Mouse (Mus musculus) frontal cortex, postnatal 36 days (tissue): ENCODE data around the gene Krtap13.
A peak's percentile ranks its signal among the peaks of the same experiment; 100 is the strongest.
"Not testable (repeated sequence)": the region's sequence is repeated elsewhere in the genome, so short reads cannot be mapped to it uniquely, and the experiment has no call there.

Experiments used
- DNase-seq, 2 experiments: peaks; one replicate each; pipeline ENCODE4 v3.0.0; 2022; ENCODE audit warnings: low spot score in 2 of 2

Krtap13 gene

DNA sequence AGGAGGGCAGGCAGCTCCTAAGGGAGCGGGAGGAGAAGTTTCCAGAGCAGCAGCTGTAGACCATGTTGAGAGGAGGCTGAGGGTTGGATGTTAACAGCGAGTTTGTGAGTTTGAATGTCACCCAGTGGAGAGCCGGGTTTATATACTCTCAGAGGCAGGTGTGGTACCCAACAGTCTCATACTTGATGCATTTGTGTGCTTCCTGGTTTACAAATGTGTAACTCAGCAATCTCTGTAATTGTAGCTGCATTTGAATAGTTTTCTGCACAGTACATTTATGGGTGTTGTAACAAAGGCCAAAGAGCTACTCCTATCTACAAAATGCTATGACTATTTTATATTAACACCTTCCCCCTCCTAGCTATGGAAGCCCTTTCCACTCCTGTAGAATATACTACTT is at the start of gene Krtap13:
Gene Krtap13, minus strand, starts transcription at position 101 of the 400 bp plus-strand sequence.
- DNase-seq: not testable (repeated sequence)

DNA sequence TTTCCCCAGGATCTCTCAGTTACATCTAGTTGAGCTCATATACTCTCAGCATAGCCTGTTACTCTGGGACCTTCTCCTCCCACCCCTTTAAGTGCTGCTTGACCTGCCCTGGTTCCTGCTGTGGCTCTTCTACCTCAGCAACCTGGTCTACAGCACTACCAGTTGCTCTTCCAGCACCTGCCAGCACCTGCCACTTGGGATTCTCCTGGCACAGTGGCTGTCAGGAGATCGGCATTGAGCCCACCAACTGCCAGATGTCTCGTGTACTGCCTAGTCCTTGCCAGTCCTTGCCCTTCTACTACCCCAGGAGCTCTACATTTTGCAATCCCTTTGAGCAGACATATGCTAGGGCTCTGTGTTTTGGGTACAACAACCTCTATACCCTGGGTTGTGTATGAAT is 35.4 kb upstream of the Krtap13 start:
- no peak for DNase-seq

GRCm38 (mm10) chr16:88777596-88777995 is 26.2 kb upstream of the Krtap13 start, which contains the start of gene Gm5965:
TSS of gene Gm5965 (plus strand) at chr16:88777896.
- DNase-seq: no peak

DNA sequence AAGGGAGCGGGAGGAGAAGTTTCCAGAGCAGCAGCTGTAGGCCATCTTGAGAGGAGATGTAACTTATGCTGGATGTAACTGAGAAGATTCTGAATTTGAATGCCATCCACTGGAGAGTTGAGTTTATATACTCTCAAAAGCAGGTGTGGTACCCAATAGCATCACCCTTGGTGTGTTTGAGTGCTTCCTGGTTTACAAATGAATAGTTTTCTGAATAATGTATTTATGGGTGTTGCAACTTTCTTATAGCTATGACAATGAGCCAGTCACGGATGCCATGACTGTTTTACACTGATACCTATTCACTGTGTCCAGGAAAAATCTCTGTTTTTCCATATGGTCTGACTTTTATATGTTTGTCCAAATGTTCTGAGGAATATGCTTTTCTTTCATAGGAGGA is 22.7 kb upstream of the Krtap13 start, which contains the start of gene 2310057N15Rik:
Gene 2310057N15Rik, minus strand, starts transcription at position 101 of the 400 bp plus-strand sequence.
- DNase-seq: no peak

DNA sequence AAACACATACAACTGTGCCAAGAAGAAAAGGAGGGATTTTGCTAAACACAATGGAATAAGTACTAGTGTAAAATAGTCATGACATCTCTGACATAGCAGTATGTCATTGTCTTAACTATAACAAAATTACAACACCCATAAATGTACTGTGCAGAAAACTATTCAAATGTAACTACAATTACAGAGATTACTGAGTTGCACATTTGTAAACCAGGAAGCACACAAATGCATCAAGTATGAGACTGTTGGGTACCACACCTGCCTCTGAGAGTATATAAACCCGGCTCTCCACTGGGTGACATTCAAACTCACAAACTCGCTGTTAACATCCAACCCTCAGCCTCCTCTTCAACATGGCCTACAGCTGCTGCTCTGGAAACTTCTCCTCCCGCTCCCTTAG is 7.1 kb upstream of the Krtap13 start, which contains the start of gene 2310034C09Rik:
Gene 2310034C09Rik, plus strand, starts transcription at position 301 of the 400 bp plus-strand sequence.
- DNase-seq: not testable (repeated sequence)

GRCm38 (mm10) chr16:88747943-88748342 is 3.5 kb downstream of the Krtap13 start:
- no peak for DNase-seq

- DNase-seq: no peak
Measured at GRCm38 (mm10) chr16:88744750-88745340, 6.6 kb downstream of the Krtap13 start.

GRCm38 (mm10) chr16:88735391-88735790 is 16.0 kb downstream of the Krtap13 start:
- no peak for DNase-seq

DNA sequence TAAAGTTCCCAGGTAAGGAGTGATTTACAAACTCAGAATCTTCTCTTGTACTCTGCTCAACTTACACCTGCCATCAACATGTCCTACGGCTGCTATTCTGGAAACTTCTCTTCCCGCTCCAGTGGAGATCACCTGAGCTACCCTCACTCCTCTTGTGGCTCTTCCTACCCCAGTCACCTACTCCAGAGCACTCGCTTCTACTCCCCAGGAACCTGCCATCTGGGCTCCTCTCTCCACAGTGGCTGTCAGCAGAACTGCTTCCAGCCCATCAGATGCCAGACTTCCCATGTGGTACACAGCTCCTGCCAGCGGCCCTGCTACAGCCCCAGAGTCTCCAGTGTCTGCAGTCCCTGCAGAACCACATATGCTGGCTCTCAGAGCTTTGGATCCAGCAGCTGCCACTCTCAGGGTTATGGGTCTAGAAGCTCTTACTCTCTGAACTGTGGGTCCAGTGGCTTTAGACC is 22.6 kb downstream of the Krtap13 start, which contains the start of gene Krtap13-1:
Gene Krtap13-1, plus strand, starts transcription at position 51 of the 464 bp plus-strand sequence.
- DNase-seq: no peak

GRCm38 (mm10) chr16:88720031-88720430 is 31.4 kb downstream of the Krtap13 start:
- DNase-seq: no peak

DNA sequence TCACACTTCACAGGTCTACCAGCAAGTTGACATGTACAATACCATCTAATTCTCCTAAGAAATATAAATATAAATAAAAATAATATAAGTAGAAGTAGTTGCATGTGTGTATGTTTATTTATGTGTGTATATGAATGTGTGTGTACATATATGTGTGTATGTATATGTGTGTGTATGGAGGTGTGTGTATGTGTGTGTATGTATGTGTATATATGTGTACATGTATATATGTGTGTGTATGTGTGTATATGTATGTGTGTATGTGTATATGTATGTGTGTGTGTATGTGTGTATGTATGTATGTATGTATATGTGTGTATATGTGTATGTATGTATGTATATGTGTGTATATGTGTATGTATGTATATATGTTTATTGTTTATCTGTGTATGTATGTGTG is 34.9 kb downstream of the Krtap13 start:
- DNase-seq: no peak

DNA sequence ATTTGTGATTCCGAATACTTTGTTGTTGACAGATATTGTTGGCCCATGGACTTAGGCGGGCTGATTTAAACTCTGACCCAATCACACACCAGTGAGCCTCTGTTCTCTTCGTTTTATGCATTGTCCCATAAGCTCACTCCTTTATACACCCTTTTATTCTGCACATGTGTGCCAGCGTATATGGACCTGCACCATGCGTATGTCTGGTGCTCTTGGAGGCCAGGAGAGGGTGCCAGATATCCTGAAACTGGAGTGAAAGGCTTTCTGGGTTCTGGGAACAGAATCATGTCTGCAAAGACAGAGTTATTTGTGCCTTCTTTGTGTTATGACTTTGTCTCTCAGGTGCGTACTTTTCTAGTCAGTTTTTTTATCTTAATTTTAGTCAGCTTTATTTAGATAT is 40.2 kb downstream of the Krtap13 start:
- no peak for DNase-seq

- DNase-seq: no peak
Measured at GRCm38 (mm10) chr16:88710757-88711156, 40.7 kb downstream of the Krtap13 start.

DNA sequence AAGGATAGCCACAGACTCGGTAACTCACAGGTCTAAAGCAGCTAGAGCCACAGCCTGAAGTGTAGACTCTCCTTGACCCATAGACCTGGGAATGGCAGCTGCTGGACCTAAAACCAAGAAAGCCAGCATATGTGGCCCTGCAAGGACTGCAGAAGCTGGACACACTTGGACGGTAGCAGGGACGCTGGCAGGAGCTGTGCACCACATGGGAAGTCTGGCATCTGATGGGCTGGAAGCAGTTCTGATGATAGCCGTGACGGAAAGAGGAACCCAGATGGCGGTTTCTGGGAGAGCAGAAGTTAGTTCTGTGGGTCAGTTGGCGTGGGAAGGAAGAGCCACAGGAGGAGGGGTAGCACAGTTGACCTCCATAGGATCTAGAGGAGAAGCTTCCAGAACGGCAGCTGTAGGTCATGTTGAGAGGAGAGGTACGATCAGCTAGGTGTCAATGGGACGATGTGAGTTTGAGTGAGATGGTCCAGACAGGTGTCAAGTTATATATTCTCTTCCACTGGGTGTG is 43.9 kb downstream of the Krtap13 start, which contains the start of gene 2310061N02Rik:
Gene 2310061N02Rik, minus strand, starts transcription at position 467 of the 517 bp plus-strand sequence.
- DNase-seq: no peak

DNA sequence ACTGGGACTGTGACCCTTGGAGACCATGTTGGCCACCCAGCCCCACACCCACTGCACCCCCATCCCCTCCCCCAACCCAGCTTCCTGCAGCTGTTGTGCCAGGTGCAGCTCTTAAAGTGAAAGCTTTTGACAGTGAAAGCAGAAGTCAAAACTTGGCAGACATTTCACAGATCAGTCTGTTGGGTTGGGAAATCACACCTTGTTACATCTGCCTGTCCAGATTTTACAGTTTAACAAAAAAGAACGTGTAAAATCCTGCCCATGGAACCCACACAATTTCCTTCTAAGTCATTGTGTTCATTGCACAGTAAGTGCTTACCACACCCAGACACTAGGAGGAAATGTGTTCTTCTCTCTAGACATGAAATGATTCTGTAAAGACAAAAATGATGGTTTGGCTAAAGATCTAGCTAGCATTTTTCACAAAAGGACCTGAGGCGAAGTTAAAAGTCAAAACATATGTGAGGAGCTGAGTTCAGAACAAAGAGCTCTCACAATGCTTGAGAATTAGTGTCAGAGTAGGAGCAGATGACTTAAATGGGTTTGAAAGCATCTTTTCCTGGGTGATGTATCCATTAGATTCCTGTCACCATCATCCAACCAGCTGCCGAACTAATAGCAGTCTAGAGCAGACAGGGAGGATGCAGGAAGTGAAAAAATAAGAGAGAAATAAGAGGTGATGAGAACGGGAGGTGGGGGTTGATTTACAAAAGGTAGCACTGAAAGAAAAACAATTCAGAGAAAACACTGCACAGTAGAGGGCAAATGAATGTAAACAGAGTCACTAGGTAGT is 50.2 kb downstream of the Krtap13 start:
- peak in 1 of 2 experiments; percentile 1 for DNase-seq
